Mouse (Mus musculus): ENCODE data around the gene Zfp511. TPM values are rescaled to one million over a fixed set of nuclear protein-coding genes. Genes with fewer than 3 reads are reported as not detected.
A peak's percentile ranks its signal among the peaks of the same experiment; 100 is the strongest.

Zfp511 gene
- polyA plus RNA-seq, 1 experiment = 43.3 TPM

- Histone ChIP-seq H3K4me3 (ENCODE audit: extremely low read depth, insufficient read depth, insufficient read length) (no peak overlapping the region), H3K27me3 (ENCODE audit: control insufficient read depth, insufficient read depth, low read length) (peaks cover 18% of the 10 kb centered on the region), H3K4me1 (ENCODE audit: control insufficient read depth, insufficient read depth, insufficient read length) (no peaks in the 10 kb centered on the region; the same call in none of the 2 replicates), H3K36me3 (ENCODE audit: control insufficient read depth, insufficient read depth, low read length) (no peaks in the 10 kb centered on the region), H3K27ac (ENCODE audit: insufficient read depth, low read length) (no peak overlapping the region)
- DNase-seq (ENCODE audit: low read depth in 1 of 2, low spot score in 2 of 2) = no peak
- 32% methylated on average over 7 of the region's 7 CpGs for WGBS
- TF ChIP-seq CTCF (IDR thresholded peaks at IDR 0.05; ENCODE audit: extremely low read depth, insufficient read depth, insufficient read length, insufficient replicate concordance) (no peak), POLR2A (IDR thresholded peaks at IDR 0.05; ENCODE audit: low read depth, low read length) (no peak)
These were observed 22.3 kb downstream of the Zfp511 start for GRCm38 (mm10) chr7:140058528-140058927.

GRCm38 (mm10) chr7:140059601-140060000 is 23.4 kb downstream of the Zfp511 start:
- DNase-seq (ENCODE audit: low read depth in 1 of 2, low spot score in 2 of 2) = no peak
- no peaks in the 10 kb centered on the region for H3K36me3 ChIP-seq (ENCODE audit: control insufficient read depth, insufficient read depth, low read length)
- H3K4me3 ChIP-seq (ENCODE audit: extremely low read depth, insufficient read depth, insufficient read length) = no peak overlapping the region
- no peaks in the 10 kb centered on the region; the same call in none of the 2 replicates for H3K4me1 ChIP-seq (ENCODE audit: control insufficient read depth, insufficient read depth, insufficient read length)
- peaks cover 18% of the 10 kb centered on the region for H3K27me3 ChIP-seq (ENCODE audit: control insufficient read depth, insufficient read depth, low read length)
- no peak overlapping the region for H3K27ac ChIP-seq (ENCODE audit: insufficient read depth, low read length)
- WGBS = 56% methylated on average over 4 of the region's 4 CpGs
- TF ChIP-seq CTCF (IDR thresholded peaks at IDR 0.05; ENCODE audit: extremely low read depth, insufficient read depth, insufficient read length, insufficient replicate concordance) = no peak
- TF ChIP-seq POLR2A (IDR thresholded peaks at IDR 0.05; ENCODE audit: low read depth, low read length) = no peak

GRCm38 (mm10) chr7:140060936-140061831 is 25.0 kb downstream of the Zfp511 start:
- H3K27me3 ChIP-seq (ENCODE audit: control insufficient read depth, insufficient read depth, low read length) = peaks cover 16% of the 10 kb centered on the region
- H3K4me3 ChIP-seq (ENCODE audit: extremely low read depth, insufficient read depth, insufficient read length) = no peak overlapping the region
- H3K4me1 ChIP-seq (ENCODE audit: control insufficient read depth, insufficient read depth, insufficient read length) = no peaks in the 10 kb centered on the region; the same call in none of the 2 replicates
- H3K36me3 ChIP-seq (ENCODE audit: control insufficient read depth, insufficient read depth, low read length) = no peaks in the 10 kb centered on the region
- DNase-seq (ENCODE audit: low read depth in 1 of 2, low spot score in 2 of 2) = no peak
- TF ChIP-seq CTCF (IDR thresholded peaks at IDR 0.05; ENCODE audit: extremely low read depth, insufficient read depth, insufficient read length, insufficient replicate concordance) (no peak), POLR2A (IDR thresholded peaks at IDR 0.05; ENCODE audit: low read depth, low read length) (no peak)
- no peak overlapping the region for H3K27ac ChIP-seq (ENCODE audit: insufficient read depth, low read length)
- WGBS = 5% methylated on average over 47 of the region's 47 CpGs

GRCm38 (mm10) chr7:140061832-140062130 is 25.6 kb downstream of the Zfp511 start:
- Histone ChIP-seq H3K27me3 (ENCODE audit: control insufficient read depth, insufficient read depth, low read length) (peaks cover 16% of the 10 kb centered on the region), H3K36me3 (ENCODE audit: control insufficient read depth, insufficient read depth, low read length) (no peaks in the 10 kb centered on the region), H3K4me1 (ENCODE audit: control insufficient read depth, insufficient read depth, insufficient read length) (no peaks in the 10 kb centered on the region; the same call in none of the 2 replicates), H3K4me3 (ENCODE audit: extremely low read depth, insufficient read depth, insufficient read length) (no peak overlapping the region), H3K27ac (ENCODE audit: insufficient read depth, low read length) (no peak overlapping the region)
- TF ChIP-seq POLR2A (IDR thresholded peaks at IDR 0.05; ENCODE audit: low read depth, low read length) (no peak), CTCF (IDR thresholded peaks at IDR 0.05; ENCODE audit: extremely low read depth, insufficient read depth, insufficient read length, insufficient replicate concordance) (no peak)
- WGBS = 6% methylated on average over 6 of the region's 6 CpGs
- DNase-seq (ENCODE audit: low read depth in 1 of 2, low spot score in 2 of 2) = no peak

- H3K36me3 ChIP-seq (ENCODE audit: control insufficient read depth, insufficient read depth, low read length) = no peaks in the 10 kb centered on the region
- TF ChIP-seq POLR2A (IDR thresholded peaks at IDR 0.05; ENCODE audit: low read depth, low read length) (no peak), CTCF (IDR thresholded peaks at IDR 0.05; ENCODE audit: extremely low read depth, insufficient read depth, insufficient read length, insufficient replicate concordance) (no peak)
- no peak for DNase-seq (ENCODE audit: low read depth in 1 of 2, low spot score in 2 of 2)
- H3K4me1 ChIP-seq (ENCODE audit: control insufficient read depth, insufficient read depth, insufficient read length) = no peaks in the 10 kb centered on the region; the same call in none of the 2 replicates
- WGBS = 31% methylated on average over 11 of the region's 11 CpGs
- peaks cover 16% of the 10 kb centered on the region for H3K27me3 ChIP-seq (ENCODE audit: control insufficient read depth, insufficient read depth, low read length)
- no peak overlapping the region for H3K27ac ChIP-seq (ENCODE audit: insufficient read depth, low read length)
- H3K4me3 ChIP-seq (ENCODE audit: extremely low read depth, insufficient read depth, insufficient read length) = no peak overlapping the region
These were observed 26.1 kb downstream of the Zfp511 start for GRCm38 (mm10) chr7:140062307-140062706.

- H3K27me3 ChIP-seq (ENCODE audit: control insufficient read depth, insufficient read depth, low read length) = peaks cover 13% of the 10 kb centered on the region
- H3K36me3 ChIP-seq (ENCODE audit: control insufficient read depth, insufficient read depth, low read length) = no peaks in the 10 kb centered on the region
- no peak for TF ChIP-seq POLR2A (IDR thresholded peaks at IDR 0.05; ENCODE audit: low read depth, low read length)
- peak; percentile 59; the same call in 1 of the 2 replicates for TF ChIP-seq CTCF (IDR thresholded peaks at IDR 0.05; ENCODE audit: extremely low read depth, insufficient read depth, insufficient read length, insufficient replicate concordance)
These were observed 26.9 kb downstream of the Zfp511 start for GRCm38 (mm10) chr7:140063092-140063491.

GRCm38 (mm10) chr7:140067397-140067796 is 31.2 kb downstream of the Zfp511 start:
- 70% methylated on average over 6 of the region's 6 CpGs for WGBS
- TF ChIP-seq POLR2A (IDR thresholded peaks at IDR 0.05; ENCODE audit: low read depth, low read length) = no peak
- TF ChIP-seq CTCF (IDR thresholded peaks at IDR 0.05; ENCODE audit: extremely low read depth, insufficient read depth, insufficient read length, insufficient replicate concordance) = no peak
- H3K27me3 ChIP-seq (ENCODE audit: control insufficient read depth, insufficient read depth, low read length) = peaks cover 2% of the 10 kb centered on the region; the same call in 1 of the 2 replicates
- no peak overlapping the region for H3K4me3 ChIP-seq (ENCODE audit: extremely low read depth, insufficient read depth, insufficient read length)
- no peak overlapping the region for H3K27ac ChIP-seq (ENCODE audit: insufficient read depth, low read length)
- no peaks in the 10 kb centered on the region for H3K4me1 ChIP-seq (ENCODE audit: control insufficient read depth, insufficient read depth, insufficient read length)
- no peaks in the 10 kb centered on the region for H3K36me3 ChIP-seq (ENCODE audit: control insufficient read depth, insufficient read depth, low read length)
- DNase-seq (ENCODE audit: low read depth in 1 of 2, low spot score in 2 of 2) = no peak

More at GRCm38 (mm10) chr7:140063092-140063491, 26.9 kb downstream of the Zfp511 start:
- peak; percentile 27 to 48 for DNase-seq (ENCODE audit: low read depth in 1 of 2, low spot score in 2 of 2)
- Histone ChIP-seq H3K4me1 (ENCODE audit: control insufficient read depth, insufficient read depth, insufficient read length) (no peaks in the 10 kb centered on the region; the same call in none of the 2 replicates), H3K27ac (ENCODE audit: insufficient read depth, low read length) (no peak overlapping the region), H3K4me3 (ENCODE audit: extremely low read depth, insufficient read depth, insufficient read length) (no peak overlapping the region)
- WGBS = 20% methylated on average over 7 of the region's 7 CpGs
